Mouse (Mus musculus): ENCODE measurements around the gene Dazl. TPM values are rescaled to one million over a fixed set of nuclear protein-coding genes. Genes with fewer than 3 reads are reported as not detected.
A peak's percentile ranks its signal among the peaks of the same experiment; 100 is the strongest.
"Not testable (repeated sequence)": the region's sequence is repeated elsewhere in the genome, so short reads cannot be mapped to it uniquely, and the experiment has no call there.

The Dazl gene
- total RNA-seq, 1 experiment from 2014 or later, result not detected

- peak; percentile 98 for ATAC-seq (replicated peaks; ENCODE audit: low read depth, poor library complexity, severe bottlenecking)
Observed at GRCm38 (mm10) chr17:50292661-50293171, 720 bp downstream of the Dazl start.

DNA sequence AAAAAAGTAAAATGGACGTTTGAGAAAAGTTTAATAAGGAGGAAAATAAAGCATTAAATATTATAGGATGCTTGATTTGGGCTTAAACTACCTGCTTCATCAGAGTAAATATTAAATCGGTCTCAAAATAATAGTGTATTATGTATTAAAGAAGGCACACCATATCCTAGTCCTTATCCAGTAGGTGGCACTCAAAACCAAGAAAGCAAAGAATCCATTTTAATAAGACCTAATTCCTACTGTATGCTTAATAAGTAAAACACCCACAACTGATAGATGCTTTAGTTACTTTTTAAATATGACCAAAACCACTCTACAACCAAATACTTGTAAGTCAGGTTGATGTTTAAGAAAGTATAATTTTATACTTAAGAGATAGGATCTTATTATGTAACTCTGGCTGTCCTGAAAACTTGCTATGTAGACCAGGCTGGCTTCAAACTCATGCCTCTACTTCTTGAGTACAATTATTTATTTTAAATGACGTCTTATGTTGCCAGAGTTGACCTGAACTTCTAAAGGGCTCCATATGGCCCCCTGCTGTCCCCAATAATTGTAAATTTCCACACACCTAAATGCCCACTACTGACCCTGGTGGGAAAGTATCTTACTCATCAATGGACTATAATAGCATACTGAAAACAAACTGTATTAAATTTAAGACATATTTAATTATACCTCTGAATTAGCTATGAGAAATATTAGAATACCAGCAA lies 1.8 kb downstream of the Dazl start:
- peak; percentile 68 for ATAC-seq (replicated peaks; ENCODE audit: low read depth, poor library complexity, severe bottlenecking)

DNA sequence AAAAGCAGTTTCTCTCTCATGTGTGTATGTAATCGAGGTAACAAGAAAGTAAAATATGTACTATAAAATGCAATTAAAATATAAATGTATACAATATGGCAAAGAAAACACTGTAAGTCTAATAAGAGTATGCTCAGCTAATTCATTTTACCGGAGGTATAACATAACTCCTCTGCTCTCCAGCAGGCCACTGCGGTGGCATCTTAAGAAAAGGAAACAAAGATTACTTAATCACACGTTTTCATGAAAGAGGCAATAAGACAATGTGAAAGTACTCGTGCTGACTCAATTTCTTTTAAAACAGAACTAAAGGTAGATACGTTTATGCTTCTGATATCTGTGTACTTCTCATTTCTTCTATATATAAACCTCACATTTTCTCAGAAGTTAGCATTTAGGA lies 8.6 kb downstream of the Dazl start:
- ATAC-seq (replicated peaks; ENCODE audit: low read depth, poor library complexity, severe bottlenecking), result no peak

GRCm38 (mm10) chr17:50261615-50262014 lies 31.8 kb downstream of the Dazl start:
- not testable (repeated sequence) for ATAC-seq (replicated peaks; ENCODE audit: low read depth, poor library complexity, severe bottlenecking)

- no peak for ATAC-seq (replicated peaks; ENCODE audit: low read depth, poor library complexity, severe bottlenecking)
Observed at GRCm38 (mm10) chr17:50260856-50261255, 32.6 kb downstream of the Dazl start.

- no peak for ATAC-seq (replicated peaks; ENCODE audit: low read depth, poor library complexity, severe bottlenecking)
Observed at GRCm38 (mm10) chr17:50246605-50247004, 46.8 kb downstream of the Dazl start.

DNA sequence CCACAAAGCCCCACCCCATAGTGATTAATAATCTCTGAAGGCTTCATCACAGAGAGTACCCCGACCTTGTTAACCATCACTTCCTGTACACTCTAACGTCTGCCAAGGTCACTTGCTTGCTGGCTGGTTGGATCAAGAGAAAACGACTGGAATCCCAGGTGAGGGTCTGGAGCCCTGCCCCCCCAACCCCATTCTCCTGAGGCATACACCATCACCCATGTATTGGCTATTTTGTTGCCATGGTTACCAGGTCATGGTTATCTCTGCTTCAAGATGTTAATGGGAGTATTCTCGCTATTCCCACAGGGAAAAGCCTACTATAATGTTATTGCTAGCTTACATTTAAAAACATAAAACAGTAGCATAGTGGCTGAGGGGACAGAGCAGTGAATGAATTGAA lies 48.8 kb downstream of the Dazl start:
- no peak for ATAC-seq (replicated peaks; ENCODE audit: low read depth, poor library complexity, severe bottlenecking)

DNA sequence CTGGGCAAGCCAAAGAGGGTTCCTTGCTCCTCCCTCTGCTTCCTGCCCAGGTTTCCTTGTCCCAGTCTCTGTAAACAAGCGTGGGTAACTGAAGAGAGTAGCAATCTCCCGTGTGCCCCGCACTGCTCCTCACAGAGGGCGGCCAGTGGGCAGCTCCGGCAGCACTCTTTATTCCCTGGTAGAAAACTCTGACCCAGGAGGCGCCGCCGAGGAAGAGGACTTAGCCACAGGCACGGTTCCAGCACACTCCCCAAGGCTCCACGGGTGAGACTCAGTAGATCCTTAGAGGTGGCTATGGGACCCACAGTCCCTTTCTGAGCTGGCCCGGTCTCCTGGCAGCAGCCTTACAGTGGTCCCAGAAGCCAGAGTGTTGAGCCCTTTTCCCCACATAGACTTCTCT lies 50.1 kb downstream of the Dazl start:
- ATAC-seq (replicated peaks; ENCODE audit: low read depth, poor library complexity, severe bottlenecking), result 0 out of 2 replicates have a peak, but pooled peaks have one; percentile 29

GRCm38 (mm10) chr17:50237818-50238610 lies 55.4 kb downstream of the Dazl start:
- no peak for ATAC-seq (replicated peaks; ENCODE audit: low read depth, poor library complexity, severe bottlenecking)

DNA sequence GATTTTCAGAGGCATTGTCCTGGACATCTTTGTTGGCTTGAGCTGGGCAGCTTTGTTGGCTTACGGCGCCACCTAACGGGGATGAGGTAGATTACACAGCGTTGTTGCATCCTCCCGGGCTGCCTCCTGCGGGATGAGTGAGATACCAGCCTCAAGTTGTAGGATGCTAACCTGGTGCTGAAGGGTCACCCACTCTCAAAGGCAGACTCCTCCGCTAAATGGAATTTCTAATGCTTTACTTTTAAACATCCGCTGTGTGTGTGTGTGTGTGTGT lies 56.1 kb downstream of the Dazl start:
- peak; percentile 93 for ATAC-seq (replicated peaks; ENCODE audit: low read depth, poor library complexity, severe bottlenecking)

DNA sequence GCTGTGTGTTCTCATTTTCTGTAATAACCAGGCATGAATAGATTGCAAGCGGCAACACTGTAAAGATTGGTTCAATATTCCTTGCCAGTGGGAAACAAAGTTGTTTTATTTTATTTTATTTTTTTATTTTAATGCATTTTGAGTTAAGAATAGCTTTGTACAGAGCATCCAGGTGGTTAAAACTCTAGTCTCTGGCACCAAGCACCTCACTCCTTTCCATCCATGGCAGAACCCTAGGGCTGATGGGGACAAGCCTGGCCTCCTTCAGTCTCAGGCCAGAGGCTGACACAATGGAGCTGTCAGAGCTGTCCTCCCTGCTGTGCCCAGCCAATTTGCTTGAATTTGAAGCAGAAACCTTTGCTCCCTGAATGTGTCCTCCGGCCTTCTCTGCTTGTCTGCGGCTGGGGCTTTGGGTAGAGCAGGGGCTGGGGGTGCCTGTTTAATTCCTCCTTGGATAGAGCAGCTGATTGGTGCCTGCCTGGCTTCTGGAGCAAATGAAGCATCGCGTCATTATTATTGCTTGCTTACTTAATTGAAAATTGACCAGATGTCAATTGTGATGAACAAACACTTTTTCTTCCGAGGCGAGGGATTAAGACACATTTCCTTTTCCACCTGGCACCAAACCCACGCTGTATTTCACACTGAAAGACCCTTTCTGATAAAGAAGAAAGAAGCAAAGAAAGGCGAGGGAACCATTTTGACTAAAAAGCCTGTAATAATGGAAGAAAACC lies 56.6 kb downstream of the Dazl start:
- ATAC-seq (replicated peaks; ENCODE audit: low read depth, poor library complexity, severe bottlenecking), result no peak

- ATAC-seq (replicated peaks; ENCODE audit: low read depth, poor library complexity, severe bottlenecking), result no peak
Observed at GRCm38 (mm10) chr17:50235943-50236701, 57.3 kb downstream of the Dazl start.

DNA sequence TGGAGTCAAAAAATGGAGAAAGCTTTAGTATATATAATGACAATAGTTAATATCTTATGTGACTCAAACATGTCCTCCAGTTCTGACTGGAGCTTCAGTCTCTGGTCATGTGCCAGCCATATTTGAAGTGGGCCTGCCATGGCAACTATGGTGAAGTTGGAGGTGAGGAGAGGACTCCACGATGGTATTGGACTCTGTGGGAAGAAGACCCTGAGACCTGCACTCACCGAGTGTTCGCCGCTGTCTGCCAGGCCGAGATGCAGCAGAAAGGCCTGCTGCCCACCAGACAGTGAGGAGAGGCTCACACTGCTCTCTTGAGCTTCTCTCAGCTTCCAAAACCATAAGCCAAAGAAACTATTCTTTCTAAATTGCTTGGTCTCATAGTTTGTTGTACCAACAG lies 59.5 kb downstream of the Dazl start:
- ATAC-seq (replicated peaks; ENCODE audit: low read depth, poor library complexity, severe bottlenecking), result no peak

DNA sequence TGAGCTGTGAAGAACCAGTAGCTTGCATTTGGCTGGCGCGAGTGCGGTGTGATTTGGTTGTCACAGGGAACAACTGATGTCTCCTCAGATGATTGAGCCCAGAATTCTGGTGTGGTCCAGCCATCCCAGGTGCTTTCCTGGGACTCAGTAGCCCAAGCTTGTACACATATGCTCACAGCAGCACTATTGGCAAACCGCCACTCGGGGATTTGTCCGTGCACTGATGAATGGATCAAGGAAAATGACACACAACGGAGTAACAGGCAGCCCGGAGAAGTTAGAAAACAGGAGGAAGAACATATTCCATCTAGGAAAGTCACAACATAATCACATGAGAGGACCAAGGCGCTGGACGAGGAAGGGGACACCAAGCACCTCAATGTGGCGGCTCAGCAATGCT lies 60.6 kb downstream of the Dazl start:
- no peak for ATAC-seq (replicated peaks; ENCODE audit: low read depth, poor library complexity, severe bottlenecking)

GRCm38 (mm10) chr17:50231206-50231605 lies 62.2 kb downstream of the Dazl start:
- no peak for ATAC-seq (replicated peaks; ENCODE audit: low read depth, poor library complexity, severe bottlenecking)

- peak; percentile 66 for ATAC-seq (replicated peaks; ENCODE audit: low read depth, poor library complexity, severe bottlenecking)
Observed at GRCm38 (mm10) chr17:50229534-50229933, 63.9 kb downstream of the Dazl start.

Data from common myeloid progenitor, adult 5-6 weeks (primary cell).